Mouse (Mus musculus) lung, postnatal 36 days (tissue): Measurements from ENCODE around the gene Adamtsl3.

Experiments used
- DNase-seq: peaks from one replicate; pipeline ENCODE4 v3.0.0; 2022; ENCODE audit warnings: mixed read lengths

Adamtsl3 gene

DNA sequence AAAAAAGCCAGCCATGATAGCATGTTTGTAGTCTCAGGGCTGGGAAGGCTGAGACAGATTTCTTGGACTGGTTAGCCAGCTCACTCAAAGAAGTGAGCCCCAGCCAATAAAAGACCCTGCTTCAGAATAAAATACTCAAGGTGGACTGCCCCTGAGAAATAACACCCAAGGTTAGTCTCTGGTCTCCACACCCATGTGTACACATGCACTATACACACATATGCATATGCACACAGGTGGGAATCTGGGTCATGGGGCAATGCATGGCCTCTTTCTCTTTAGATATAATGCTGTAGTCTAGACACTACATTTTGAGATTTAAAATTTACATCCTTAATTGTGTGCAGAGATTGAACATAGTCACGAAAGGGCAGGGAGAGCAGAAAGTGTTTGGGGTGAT, 88.8 kb downstream of the Adamtsl3 start:
- no peak for DNase-seq

DNA sequence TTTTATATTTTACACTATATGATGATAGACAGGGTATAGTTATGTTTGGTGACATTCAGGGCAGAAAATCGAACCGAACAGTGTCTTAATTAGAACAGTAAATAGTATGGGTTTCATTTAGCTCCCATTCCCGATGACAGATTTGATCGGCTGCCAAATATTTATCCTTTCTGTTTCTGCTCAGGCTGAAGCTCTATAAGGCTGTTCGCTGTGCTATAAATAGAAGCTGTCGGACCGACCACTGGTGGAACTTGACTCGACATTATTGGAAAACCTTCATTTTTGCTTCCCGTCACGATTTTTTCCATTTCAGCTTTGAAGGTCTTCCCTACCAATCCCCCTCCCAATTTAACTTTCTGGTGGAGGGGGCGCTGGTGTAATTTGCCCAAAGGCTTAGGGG, 89.9 kb downstream of the Adamtsl3 start:
- DNase-seq, result no peak

DNA sequence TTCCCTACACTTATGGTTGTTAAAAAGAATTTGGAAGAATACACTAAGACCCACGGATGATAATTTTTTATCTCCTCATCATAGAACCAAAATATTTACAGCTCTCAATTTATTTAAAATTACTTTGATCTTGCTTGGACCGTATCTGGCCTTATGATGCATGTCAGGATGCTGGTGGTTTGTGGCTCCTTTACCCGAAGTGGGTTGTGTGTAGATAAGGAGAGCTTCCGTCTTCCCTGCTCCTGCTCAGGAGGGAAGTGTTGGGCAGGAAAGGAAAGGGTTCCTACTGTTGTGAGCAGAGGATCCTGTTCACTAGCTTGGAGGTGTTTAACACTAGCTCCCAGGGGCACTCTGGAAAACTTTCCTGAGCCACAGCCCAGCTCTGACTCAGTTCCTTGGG, 94.0 kb downstream of the Adamtsl3 start:
- no peak for DNase-seq

DNA sequence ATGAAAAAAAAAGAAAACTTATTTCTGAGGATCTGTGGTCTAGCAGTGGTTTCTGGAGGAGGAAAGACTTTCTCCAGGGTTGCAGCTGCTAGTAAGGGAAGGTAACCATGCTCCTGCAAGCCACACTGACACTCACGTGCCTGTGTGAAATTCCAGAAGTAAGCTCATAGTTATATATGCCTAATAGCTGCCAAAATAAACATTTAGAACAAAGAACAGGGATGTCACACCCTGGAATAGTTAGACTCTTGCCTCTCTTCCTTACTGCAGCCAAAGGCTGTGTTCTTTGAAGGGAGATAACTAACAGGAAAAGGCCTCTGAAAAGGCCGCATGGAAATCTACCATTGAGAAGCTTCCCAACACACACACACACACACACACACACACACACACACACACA, 96.1 kb downstream of the Adamtsl3 start:
- no peak for DNase-seq

DNA sequence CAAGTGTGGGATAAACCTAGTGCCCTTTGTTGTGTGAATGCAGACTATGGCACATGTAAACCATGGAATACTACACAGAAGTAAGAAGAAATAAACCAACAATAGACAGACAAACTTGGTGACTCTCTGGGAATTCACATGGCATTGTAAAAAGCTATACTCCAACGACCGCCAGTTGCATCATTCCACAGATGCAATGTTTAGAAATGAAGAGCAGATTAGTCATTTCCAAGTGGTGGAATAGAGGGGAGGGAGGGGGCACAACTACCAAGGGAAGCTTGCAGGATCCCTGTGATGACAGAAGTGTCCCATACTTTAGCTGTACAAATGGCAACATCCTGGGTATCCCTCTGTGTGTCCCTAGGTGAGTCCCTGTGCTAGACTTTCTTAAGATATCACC, 97.7 kb downstream of the Adamtsl3 start:
- DNase-seq, result no peak

DNA sequence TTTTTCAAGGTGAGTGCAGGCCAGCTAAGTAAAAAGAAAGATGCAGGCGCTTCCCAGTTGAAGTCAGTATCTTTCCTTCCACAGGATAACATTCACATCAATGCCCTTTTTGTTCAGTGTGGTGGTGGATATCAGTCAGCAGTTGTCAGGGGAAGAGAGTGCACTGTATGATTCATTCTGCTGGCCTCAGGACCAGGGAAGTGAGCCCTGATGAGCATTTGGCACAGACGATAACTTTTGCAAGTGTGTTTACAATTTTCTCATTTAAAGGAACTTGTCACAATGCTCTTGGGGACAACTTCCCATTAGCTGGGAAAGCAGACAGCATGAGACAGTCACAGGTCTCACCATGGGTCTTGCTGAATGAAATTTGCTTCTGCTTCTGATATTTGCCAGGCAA, 122.9 kb downstream of the Adamtsl3 start:
- DNase-seq, result peak; percentile 7

DNA sequence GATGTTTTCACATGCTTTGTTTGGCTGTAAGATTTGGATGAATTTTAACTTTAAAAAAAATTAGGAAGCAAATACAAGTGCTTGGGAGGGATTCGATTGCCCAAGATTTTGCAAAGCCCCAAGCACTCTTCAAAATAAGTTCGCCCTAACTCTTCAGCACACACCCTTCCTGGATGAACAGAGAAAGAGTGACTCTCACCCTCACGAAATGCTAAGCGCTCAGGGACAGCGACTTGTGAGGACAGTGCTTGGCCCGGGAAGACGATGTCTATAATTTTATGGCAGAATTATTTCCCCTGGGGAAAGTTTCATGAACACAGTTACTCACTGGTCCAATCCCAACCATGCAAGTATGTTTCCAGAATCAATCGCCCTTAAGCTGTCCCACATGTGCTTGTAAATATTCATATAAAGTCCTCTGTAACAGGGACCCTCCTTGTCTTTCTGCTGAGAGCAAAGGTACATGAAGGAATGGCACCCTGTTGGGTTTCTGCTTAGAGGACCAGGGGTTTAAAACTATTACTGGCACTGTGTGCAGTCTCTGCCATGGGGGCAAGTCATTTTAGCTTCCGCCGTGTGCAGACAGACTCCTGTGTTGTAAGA, 127.5 kb downstream of the Adamtsl3 start:
- DNase-seq, result no peak

DNA sequence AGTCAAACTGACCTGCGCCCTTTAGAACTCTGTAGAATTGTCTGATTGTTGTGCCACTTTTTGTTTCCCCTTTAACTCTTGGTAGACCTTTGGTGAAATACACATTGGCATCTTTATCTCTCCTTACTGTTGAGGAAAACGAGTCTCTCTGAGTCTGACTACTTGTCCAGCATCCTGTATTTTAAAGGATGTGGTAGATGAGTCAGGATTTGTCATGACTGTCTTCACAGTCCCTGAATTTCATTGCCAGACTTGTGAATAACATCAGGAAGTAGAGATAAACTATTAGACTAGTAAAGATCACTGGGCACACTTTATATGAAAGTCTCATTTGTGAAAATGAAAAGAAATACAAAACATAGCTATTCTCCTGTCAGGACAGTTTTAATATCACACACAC, 128.9 kb downstream of the Adamtsl3 start:
- DNase-seq, result no peak

DNA sequence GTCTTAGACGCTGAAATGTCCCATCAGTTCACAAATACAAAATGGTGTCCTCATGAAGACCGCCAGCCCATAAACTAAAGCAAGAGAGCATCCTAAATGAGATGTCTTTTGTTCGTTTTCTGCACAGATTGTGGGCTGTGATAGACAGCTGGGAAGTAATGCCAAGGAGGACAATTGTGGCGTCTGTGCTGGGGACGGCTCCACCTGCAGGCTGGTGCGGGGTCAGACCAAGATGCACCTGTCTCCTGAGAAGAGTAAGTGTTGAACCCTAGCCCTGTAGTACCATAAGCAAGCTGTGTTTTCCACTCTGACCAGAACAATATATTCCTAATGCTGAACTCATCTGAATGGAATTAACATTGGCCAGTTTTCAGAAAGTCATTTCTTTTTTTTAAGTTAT, 129.9 kb downstream of the Adamtsl3 start:
- DNase-seq, result peak; percentile 11

DNA sequence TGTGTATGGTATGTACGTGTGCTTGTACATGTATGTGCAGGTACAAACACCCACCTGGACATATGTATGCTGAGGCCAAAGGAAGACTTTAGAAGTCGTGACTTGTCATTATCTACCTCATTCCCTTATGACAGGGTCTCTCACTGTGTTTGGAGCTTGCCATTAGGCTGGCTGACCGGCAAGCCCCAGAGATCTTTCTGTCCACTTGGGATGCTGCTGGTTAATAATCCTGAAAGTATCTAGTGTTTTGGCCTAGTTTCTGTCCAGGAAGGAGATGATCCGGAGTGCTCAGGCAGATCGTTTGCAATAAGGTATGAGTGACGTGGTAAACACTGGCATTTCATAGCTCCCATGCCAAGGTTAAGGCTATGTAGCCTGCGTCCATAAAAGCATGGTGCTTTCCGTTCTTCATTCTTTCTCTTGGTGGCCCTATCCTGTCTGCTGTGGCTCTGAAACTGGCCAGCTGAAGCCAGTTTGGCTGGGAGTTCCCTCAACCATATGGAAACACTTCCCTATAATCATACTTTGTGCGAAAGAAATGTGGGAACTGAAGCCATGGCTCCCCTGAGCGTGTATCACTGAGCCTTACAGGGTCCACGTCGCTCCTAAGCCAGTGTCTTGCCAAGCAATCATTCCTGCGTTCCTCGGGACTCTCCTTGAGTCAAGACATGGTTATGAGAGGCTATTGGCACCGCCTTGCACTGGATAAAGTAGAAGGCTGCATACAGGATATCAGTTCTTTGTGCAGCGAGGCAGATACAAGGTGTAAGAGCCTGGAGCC, 141.1 kb downstream of the Adamtsl3 start:
- DNase-seq, result no peak

DNA sequence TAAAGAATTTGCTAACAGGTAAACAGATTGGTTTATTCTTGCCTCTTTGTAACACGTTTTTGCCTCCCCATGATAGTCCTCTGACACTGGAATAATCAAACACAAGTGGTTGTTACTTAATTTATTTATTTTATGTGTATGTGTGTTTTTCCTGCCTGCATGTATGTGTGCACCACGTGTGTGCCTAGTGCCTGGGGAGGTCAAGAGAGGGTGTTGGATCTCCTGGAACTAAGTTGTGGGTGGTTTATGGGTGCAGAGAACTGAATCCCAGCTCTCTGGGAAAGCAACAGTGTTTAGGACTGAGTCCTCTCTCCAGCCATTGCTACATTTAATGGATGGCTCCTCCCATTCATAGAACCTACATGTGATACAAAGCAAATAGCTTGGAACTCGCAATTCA, 143.0 kb downstream of the Adamtsl3 start:
- no peak for DNase-seq

DNA sequence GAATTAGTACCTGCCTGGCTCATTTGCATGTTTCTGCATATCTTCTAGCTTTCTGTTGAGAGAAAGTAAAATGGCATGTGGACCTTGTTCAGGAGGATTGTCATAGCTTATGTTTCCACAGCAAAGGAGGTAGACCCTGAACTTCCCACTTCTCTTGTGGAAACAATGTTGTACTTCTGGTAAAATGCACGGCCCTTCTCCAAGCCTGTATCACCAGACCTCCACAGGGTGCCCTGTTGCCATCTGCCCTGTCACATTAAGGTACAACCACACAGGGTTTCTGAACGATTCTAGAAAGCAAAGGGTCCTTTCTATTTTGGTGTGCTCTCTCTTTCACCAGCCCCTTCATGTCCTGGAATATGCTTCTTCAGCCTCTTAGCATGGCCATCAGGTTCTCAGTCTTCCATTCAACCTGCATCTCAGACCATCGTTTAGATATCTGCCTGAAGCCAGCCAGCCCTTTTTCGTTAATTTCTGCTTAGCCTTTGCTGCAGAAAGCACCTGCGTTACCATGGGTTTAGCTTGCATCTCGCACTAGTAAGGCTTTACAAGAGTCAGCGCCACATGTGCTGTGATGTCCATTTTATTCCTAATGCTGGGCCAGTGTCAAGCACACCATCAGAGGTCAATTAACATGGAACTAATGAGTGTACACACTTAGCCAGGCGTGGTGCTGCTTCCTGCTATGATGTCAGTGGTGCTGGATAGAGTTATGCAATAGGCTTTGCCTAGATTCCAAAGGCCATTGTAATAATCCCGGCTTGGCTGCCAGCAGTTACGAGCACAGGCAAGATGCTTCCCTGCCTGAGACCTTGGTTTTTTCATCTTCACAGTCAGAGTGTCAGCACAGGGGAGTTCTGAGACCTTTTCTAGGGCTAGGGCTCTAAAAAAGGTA, 143.6 kb downstream of the Adamtsl3 start:
- DNase-seq, result peak; percentile 58

DNA sequence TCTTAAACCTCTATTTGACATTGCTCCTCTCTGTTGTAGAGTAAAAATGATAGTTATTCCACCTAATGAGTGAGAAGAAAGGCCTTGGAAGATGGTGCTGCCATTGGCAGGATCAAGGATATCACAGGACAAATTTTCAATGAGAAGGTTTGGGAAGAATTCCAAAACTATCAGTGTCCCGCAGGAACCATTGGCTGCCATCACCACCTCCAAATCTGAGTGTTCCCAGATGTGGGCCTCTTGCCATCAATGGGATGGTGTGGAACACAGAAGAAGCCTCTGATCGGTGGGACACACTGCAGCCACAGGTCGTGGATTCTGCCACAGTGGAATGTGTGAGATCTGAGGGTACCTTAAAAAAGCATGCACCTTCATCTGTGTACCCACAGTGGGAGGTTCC, 147.9 kb downstream of the Adamtsl3 start:
- no peak for DNase-seq

DNA sequence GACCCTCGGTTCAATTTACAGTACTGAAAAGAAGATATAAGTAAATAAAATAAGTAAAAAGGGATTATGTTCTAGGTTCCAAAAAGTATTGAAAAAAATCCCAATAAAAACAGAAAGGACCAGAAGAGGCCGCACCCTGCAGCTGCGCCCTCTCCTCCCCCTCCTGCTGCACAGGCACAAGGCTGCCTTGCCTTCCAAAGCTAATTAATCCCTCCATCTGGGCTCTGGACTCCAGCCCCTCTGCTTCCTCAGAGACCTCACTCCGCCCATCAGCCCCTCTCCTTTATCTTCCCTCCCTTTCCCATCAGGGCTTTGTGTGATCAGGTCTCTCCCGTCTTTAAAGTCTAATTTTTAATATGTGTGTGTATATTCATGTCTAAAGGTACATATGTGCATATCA, 149.3 kb downstream of the Adamtsl3 start:
- no peak for DNase-seq

DNA sequence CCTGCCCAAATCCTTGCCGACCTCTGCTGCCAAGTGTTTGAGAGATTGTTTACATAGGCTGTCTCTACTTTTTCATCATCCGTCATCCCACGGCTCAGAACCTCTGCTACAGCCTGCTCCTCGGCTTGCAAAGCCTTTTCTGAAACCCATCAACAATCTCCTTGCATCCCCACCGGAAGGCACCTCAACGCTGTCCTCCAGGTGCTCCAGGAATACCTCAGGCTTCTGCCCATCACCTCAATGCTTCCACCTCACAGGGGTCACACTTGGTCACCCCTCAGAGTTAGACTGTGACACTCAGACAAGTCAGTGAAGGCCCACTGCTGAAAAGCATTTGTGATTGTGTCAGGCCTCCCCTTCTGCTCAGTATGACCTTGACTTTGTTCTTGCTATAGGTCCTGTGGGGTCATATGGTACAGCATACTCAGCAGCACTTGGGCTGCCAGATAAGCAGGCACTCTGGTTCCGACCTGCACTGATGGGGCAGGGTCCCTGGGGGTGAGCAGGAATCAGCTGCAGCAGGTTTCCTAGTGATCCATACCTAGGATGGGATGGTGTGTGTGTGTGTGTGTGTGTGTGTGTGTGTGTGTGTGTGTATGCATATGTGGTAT, 150.0 kb downstream of the Adamtsl3 start:
- no peak for DNase-seq

DNA sequence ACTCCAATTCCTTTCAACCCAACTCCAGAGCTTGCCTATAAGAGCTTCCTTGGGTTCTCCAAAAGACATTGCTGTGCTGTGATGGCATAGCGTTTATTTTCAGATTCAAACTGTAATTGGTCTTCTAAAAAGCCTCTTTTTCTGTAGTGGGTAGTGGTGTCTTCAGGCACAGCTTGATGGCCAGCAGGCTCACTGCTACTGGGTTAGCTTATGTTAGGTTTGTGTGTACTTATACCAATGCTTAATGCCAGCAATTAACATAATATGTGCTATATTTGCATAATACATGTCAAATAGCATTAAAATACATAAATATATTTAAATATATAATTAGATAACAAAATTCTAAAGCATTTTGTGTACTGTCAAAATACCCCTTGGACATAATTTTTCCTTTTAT, 155.5 kb downstream of the Adamtsl3 start:
- DNase-seq, result no peak

DNA sequence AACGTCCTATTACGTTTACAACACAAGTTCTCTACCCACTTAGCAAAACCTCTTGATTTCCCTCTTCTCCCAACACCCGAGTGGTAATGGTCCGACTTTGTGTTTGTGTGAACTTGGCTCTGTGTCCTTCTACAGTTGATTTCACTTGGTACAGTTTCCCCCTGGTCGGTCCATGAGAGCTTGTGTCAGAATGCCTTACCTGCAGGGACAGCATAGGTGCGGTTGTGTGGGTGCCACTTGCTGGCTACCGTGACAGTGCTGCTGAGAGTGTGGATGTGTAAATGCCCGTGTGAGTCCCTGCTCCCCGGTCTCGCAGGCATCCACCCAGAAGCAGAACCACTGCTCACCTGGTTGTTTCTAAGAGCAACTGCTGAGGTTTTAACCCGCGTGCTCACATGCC, 157.4 kb downstream of the Adamtsl3 start:
- DNase-seq, result no peak

DNA sequence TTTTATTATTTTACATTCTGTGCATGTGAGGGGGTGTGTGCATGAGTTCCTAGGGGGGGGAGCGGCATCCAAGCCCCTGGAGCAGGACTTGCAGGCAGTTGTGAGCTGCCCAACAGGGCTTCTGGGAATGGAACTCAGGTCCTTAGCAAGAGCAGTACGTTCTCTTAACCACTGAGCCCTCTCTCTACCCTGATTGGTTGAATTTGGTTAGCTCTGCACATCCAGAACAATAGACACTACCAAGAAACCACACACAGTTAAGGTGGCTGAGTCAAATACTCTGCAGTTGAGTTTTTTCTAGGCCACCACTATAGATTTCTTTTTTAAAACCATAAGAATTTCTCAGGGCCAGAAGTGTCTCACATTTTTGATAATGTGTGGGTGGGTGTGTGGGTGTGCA, 158.7 kb downstream of the Adamtsl3 start:
- DNase-seq, result no peak

DNA sequence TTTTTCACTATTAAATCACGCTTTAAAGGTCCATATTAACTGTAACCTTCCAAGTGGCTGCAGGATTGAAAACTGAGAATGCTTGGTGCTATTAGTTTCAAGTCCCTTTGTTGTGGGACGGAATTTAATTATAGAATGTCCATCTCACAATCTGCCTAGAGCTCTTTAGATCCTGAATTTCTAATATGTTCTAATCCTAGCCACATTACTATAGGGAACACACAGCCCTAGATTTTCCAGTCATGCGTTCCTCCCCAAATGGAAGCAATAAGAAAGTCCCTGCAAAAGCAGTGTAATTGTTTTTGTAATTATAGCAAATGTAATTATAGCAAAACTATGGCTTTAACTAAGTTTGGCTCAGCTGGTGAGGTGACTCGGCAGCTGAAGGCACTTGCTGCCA, 161.6 kb downstream of the Adamtsl3 start:
- no peak for DNase-seq

DNA sequence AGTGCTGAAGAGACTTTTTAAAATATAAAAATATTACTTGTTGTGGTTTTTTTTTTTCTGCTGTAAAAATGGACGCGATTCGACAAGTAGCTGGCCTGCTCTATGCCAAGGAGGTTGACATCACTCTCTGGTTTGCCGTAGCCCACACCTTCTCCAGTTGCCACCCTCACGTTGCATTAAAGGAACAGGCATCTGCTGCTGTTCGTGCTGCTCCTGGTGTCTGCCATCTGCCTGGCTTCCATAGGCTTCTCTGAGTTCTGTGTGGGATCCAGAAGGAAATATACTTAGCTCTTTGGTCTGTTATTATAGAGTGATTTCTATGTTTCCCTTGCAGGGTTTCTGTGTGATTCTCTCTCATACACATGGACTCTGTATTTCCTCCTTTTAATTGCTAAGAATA, 165.8 kb downstream of the Adamtsl3 start:
- no peak for DNase-seq

DNA sequence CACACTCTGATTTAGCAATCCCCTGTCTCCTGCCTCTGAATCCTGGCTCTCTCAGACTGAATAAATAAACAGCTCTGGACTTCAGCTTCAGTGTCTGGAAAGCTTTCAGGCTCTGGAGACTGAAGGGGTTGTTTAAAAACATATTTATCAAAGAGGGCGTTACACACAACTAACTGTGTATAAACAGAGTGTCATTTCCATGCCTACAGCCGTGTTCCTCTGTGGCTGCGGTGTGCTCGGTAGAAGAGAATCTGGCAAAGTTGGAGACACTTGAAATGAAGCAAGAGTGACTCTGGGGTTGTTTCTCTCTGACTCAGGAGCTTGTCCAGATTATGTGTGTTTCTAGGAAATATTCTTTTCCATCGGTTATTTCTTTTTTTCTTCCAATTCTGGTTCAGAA, 167.0 kb downstream of the Adamtsl3 start:
- peak; percentile 16 for DNase-seq

DNA sequence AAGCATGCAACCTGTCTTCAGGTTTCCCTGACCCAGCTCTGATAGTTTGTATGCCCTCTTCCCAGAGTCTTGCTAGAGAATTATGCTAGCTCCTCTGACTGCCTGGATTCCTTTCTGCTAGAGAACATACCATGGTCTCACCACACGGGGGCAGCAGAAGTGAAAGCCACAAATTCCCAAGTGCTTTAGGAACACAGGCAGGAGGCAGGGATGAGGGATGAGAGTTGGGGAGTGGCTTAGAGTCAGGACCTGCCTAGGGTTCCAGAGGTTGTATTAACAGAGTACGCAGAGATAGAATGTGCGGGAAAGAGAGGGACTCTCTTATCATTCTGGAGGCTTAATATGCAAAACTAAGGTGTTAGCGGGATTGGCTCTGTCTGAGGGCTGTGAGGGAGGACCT, 168.6 kb downstream of the Adamtsl3 start:
- DNase-seq, result peak; percentile 70

DNA sequence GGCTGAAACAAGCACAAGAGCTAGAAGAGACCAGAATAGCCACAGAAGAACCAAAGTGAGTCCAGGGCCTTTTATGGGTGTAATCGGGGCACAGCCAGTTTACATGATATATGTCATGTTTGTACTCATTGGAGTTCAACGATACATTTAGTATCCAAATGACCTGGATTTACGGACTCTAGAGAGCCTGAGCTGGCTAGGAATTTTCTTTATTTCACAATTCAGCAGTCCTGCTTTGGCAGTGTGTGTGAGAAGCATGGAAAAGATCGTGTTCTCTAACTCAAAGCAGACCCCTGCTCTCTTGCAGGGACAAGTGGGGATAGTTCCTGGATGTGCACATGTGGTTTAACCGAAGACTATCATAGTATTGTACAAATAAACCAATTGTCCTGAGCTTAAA, 195.1 kb downstream of the Adamtsl3 start:
- no peak for DNase-seq
